In the genomic region with DNA sequence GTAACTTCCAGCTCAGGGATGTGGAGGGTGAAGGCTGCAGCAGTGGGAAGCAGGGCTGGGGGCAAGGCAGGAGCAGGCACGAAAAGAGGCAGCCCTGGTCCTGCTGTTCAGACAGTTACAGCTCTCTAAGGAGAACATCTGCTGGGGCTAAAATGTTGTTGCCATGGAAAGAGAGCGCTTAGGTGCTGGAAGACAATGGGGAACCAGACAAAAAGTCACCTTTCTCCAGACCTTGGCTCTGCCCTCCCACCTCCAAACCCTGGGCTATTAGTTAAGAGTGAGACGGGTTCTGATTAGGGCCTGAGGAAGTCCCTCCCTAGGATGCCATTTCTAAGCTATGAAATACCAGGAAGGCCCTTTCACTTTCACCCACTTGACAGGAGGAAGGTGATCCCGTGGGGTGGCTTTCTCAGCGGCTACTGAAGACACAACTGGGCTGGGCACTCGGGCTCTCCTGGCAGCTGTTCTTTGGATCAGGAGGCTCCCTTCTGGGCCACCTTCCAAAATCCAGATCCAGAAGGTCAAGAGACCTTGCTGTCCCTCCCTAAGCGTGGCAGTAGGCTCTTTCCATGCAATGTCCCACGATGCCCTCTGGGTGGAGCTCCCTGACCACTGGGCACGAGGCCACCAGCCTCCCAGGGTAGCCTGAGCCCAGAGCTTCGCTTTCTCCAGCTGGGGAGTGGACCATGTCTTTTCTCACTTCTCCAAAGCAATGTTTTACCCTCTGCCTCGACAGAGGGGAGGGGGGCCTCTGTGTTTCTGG, we compare ENCODE assay signal across 8 mouse cellular contexts. TPM values are rescaled to one million over a fixed set of nuclear protein-coding genes. Genes with fewer than 3 reads are reported as not detected.
DNase-seq lines count a peak whose midpoint lies in the region; ATAC-seq and TF ChIP-seq lines count a peak whose summit lies in the region.

No protein-coding gene starts in this region.

- no peaks in the 10 kb centered on the region for H3K27me3 ChIP-seq in E14TG2a.4 (ENCODE audit: insufficient read depth, low read length)
- no peaks in the 10 kb centered on the region for H3K27me3 ChIP-seq in embryonic facial prominence, embryonic 15.5 days
- H3K27me3 ChIP-seq in heart, embryonic 11.5 days (ENCODE audit: control insufficient read depth, insufficient read depth, low read length): no peaks in the 10 kb centered on the region; the same call in 1 of the 2 replicates
- H3K27me3 ChIP-seq in kidney, embryonic 16.5 days (ENCODE audit: insufficient read depth, low read length): no peaks in the 10 kb centered on the region
- no peaks in the 10 kb centered on the region; the same call in 1 of the 2 replicates for H3K27me3 ChIP-seq in liver, embryonic 16.5 days (ENCODE audit: control insufficient read depth, insufficient read depth, low read depth, low read length)

- no peak for TF ChIP-seq POLR2A in olfactory bulb, adult 2 months (IDR thresholded peaks at IDR 0.05; ENCODE audit: insufficient read depth, low read depth, low read length)

- 0 out of 2 replicates have a peak, but pooled peaks have one; percentile 44 for ATAC-seq in embryonic facial prominence, embryonic 15.5 days (ENCODE audit: insufficient number of reproducible peaks, low FRiP score, low TSS enrichment, low read depth)
- no peak for ATAC-seq in heart, embryonic 11.5 days (replicated peaks; ENCODE audit: insufficient number of reproducible peaks, low FRiP score, low TSS enrichment)
- peak; percentile 69 for ATAC-seq in kidney, embryonic 16.5 days (ENCODE audit: low FRiP score, low TSS enrichment)
- peak; percentile 62 for ATAC-seq in liver, embryonic 16.5 days (ENCODE audit: low read depth)

- peak overlapping the region; percentile 61 for H3K27ac ChIP-seq in embryonic facial prominence, embryonic 15.5 days (replicated peaks)
- H3K27ac ChIP-seq in heart, embryonic 11.5 days (ENCODE audit: low read depth, low read length): no peak overlapping the region
- no peak overlapping the region for H3K27ac ChIP-seq in kidney, embryonic 16.5 days (ENCODE audit: low read length)
- H3K27ac ChIP-seq in liver, embryonic 16.5 days (ENCODE audit: low read length): no peak overlapping the region
- no peak overlapping the region for H3K27ac ChIP-seq in olfactory bulb, adult 2 months (ENCODE audit: insufficient read depth, low read depth, low read length)

- peak overlapping the region; percentile 23; the same call in 1 of the 2 replicates for H3K4me3 ChIP-seq in E14TG2a.4 (replicated peaks; ENCODE audit: low read length)
- no peak overlapping the region for H3K4me3 ChIP-seq in embryonic facial prominence, embryonic 15.5 days (replicated peaks)
- no peak overlapping the region for H3K4me3 ChIP-seq in heart, embryonic 11.5 days (ENCODE audit: low read depth, low read length)
- H3K4me3 ChIP-seq in kidney, embryonic 16.5 days (ENCODE audit: low read length): no peak overlapping the region
- no peak overlapping the region for H3K4me3 ChIP-seq in liver, embryonic 16.5 days (ENCODE audit: low read depth, low read length)
- H3K4me3 ChIP-seq in olfactory bulb, adult 2 months (ENCODE audit: insufficient read depth, low read depth, low read length): no peak overlapping the region

- TF ChIP-seq CTCF in E14TG2a.4 (conservative IDR thresholded peaks at IDR 0.05; ENCODE audit: low read length): peak; percentile 24; the same call in 1 of the 2 replicates
- peak; percentile 72 for TF ChIP-seq CTCF in olfactory bulb, adult 2 months (IDR thresholded peaks at IDR 0.05; ENCODE audit: insufficient read depth, low read depth, low read length)

- DNase-seq in adrenal gland, postnatal 25 days: peak; percentile 90
- DNase-seq in urinary bladder, postnatal 36 days (ENCODE audit: low spot score in 2 of 2): peak; percentile 72 to 88

- 19% methylated on average over 11 of the region's 11 CpGs for WGBS in embryonic facial prominence, embryonic 15.5 days
- 16% methylated on average over 11 of the region's 11 CpGs for WGBS in heart, embryonic 11.5 days (ENCODE audit: insufficient replicate concordance)
- WGBS in kidney, embryonic 16.5 days: 13% methylated on average over 11 of the region's 11 CpGs
- 16% methylated on average over 11 of the region's 11 CpGs for WGBS in liver, embryonic 16.5 days (ENCODE audit: insufficient replicate concordance)
- 18% methylated on average over 11 of the region's 11 CpGs for WGBS in olfactory bulb, adult 2 months

- peaks cover 42% of the 10 kb centered on the region for H3K36me3 ChIP-seq in E14TG2a.4 (ENCODE audit: insufficient read depth, low read length)
- peaks cover 35% of the 10 kb centered on the region for H3K36me3 ChIP-seq in embryonic facial prominence, embryonic 15.5 days
- peaks cover 19% of the 10 kb centered on the region for H3K36me3 ChIP-seq in heart, embryonic 11.5 days (ENCODE audit: control insufficient read depth, insufficient read depth, low read length)
- H3K36me3 ChIP-seq in kidney, embryonic 16.5 days (ENCODE audit: insufficient read depth, low read length): peaks cover 37% of the 10 kb centered on the region
- peaks cover 13% of the 10 kb centered on the region for H3K36me3 ChIP-seq in liver, embryonic 16.5 days (ENCODE audit: control insufficient read depth, insufficient read depth)

- H3K9ac ChIP-seq in embryonic facial prominence, embryonic 15.5 days: no peak overlapping the region
- no peak overlapping the region; the same call in 1 of the 2 replicates for H3K9ac ChIP-seq in heart, embryonic 11.5 days (ENCODE audit: low read depth, low read length)
- no peak overlapping the region for H3K9ac ChIP-seq in kidney, embryonic 16.5 days (replicated peaks; ENCODE audit: low read length)
- H3K9ac ChIP-seq in liver, embryonic 16.5 days (ENCODE audit: low read depth, low read length): no peak overlapping the region

- H3K4me1 ChIP-seq in E14TG2a.4 (replicated peaks; ENCODE audit: low read depth, low read length): peaks cover 91% of the 10 kb centered on the region
- H3K4me1 ChIP-seq in embryonic facial prominence, embryonic 15.5 days: peaks cover 20% of the 10 kb centered on the region; the same call in 1 of the 2 replicates
- no peaks in the 10 kb centered on the region for H3K4me1 ChIP-seq in heart, embryonic 11.5 days (ENCODE audit: control insufficient read depth, insufficient read depth, low read length)
- no peaks in the 10 kb centered on the region; the same call in 1 of the 2 replicates for H3K4me1 ChIP-seq in kidney, embryonic 16.5 days (ENCODE audit: insufficient read depth, low read length)
- no peaks in the 10 kb centered on the region for H3K4me1 ChIP-seq in liver, embryonic 16.5 days (ENCODE audit: control insufficient read depth, low read depth, low read length)
- peaks cover 8% of the 10 kb centered on the region for H3K4me1 ChIP-seq in olfactory bulb, adult 2 months (ENCODE audit: control insufficient read depth, insufficient read depth, low read length)

- H3K9me3 ChIP-seq in E14TG2a.4 (ENCODE audit: low read length): peaks cover 3% of the 10 kb centered on the region; the same call in 1 of the 2 replicates
- H3K9me3 ChIP-seq in embryonic facial prominence, embryonic 15.5 days (replicated peaks): no peaks in the 10 kb centered on the region
- no peaks in the 10 kb centered on the region for H3K9me3 ChIP-seq in heart, embryonic 11.5 days (replicated peaks; ENCODE audit: control insufficient read depth, low read length)
- no peaks in the 10 kb centered on the region for H3K9me3 ChIP-seq in kidney, embryonic 16.5 days (ENCODE audit: low read length)
- no peaks in the 10 kb centered on the region for H3K9me3 ChIP-seq in liver, embryonic 16.5 days (replicated peaks; ENCODE audit: control insufficient read depth, low read length)

- H3K4me2 ChIP-seq in embryonic facial prominence, embryonic 15.5 days (replicated peaks): peak overlapping the region; percentile 5; the same call in 1 of the 2 replicates
- H3K4me2 ChIP-seq in heart, embryonic 11.5 days: peak overlapping the region; percentile 50
- H3K4me2 ChIP-seq in kidney, embryonic 16.5 days (replicated peaks; ENCODE audit: low read depth, low read length): no peak overlapping the region
- H3K4me2 ChIP-seq in liver, embryonic 16.5 days (ENCODE audit: low read depth, low read length): peak overlapping the region; percentile 38

RNA-seq across cellular contexts. Expression of gene Ube2q1, which starts 11.8 kb away (rescaled TPM):
- total RNA-seq in adrenal gland, postnatal 25 days (2021): 60.7 and 76.1 TPM in 2 replicates
- polyA plus RNA-seq in embryonic facial prominence, embryonic 15.5 days (2015; fragmentation: Nextera tagmentation; extraction: Ambion mirVana): 12.0 and 13.4 TPM in 2 replicates
- polyA plus RNA-seq in heart, embryonic 11.5 days (2014; fragmentation: Nextera tagmentation; extraction: Ambion mirVana): 14.4 TPM in 2 replicates
- 9.8 and 11.5 TPM in 2 replicates for polyA plus RNA-seq in kidney, embryonic 16.5 days (2015; fragmentation: Nextera tagmentation; extraction: Ambion mirVana)
- polyA plus RNA-seq in liver, embryonic 16.5 days (2015; fragmentation: Nextera tagmentation; extraction: Ambion mirVana): 2.3 and 3.3 TPM in 2 replicates
- polyA plus RNA-seq in olfactory bulb, adult 2 months (2012; ENCODE audit: insufficient read depth, insufficient read length, low replicate concordance, missing spikeins): 231 TPM in 1 of 2 replicates, not detected in the other

RNA-seq across cellular contexts. Expression of gene Chrnb2, which starts 20.7 kb away (rescaled TPM):
- total RNA-seq in adrenal gland, postnatal 25 days (2021): 3.3 and 4.8 TPM in 2 replicates
- 0.74 and 0.89 TPM in 2 replicates for polyA plus RNA-seq in embryonic facial prominence, embryonic 15.5 days (2015; fragmentation: Nextera tagmentation; extraction: Ambion mirVana)
- polyA plus RNA-seq in heart, embryonic 11.5 days (2014; fragmentation: Nextera tagmentation; extraction: Ambion mirVana): 0.24 and 0.27 TPM in 2 replicates
- 0.40 and 0.86 TPM in 2 replicates for polyA plus RNA-seq in kidney, embryonic 16.5 days (2015; fragmentation: Nextera tagmentation; extraction: Ambion mirVana)
- 0.15 and 0.26 TPM in 2 replicates for polyA plus RNA-seq in liver, embryonic 16.5 days (2015; fragmentation: Nextera tagmentation; extraction: Ambion mirVana)
- polyA plus RNA-seq in olfactory bulb, adult 2 months (2012; ENCODE audit: insufficient read depth, insufficient read length, low replicate concordance, missing spikeins): not detected in 2 replicates

RNA-seq across cellular contexts. Expression of gene She, which starts 46.0 kb away (rescaled TPM):
- 9.0 and 10.1 TPM in 2 replicates for total RNA-seq in adrenal gland, postnatal 25 days (2021)
- polyA plus RNA-seq in embryonic facial prominence, embryonic 15.5 days (2015; fragmentation: Nextera tagmentation; extraction: Ambion mirVana): 3.5 and 4.0 TPM in 2 replicates
- 6.7 and 6.9 TPM in 2 replicates for polyA plus RNA-seq in heart, embryonic 11.5 days (2014; fragmentation: Nextera tagmentation; extraction: Ambion mirVana)
- 6.7 and 7.8 TPM in 2 replicates for polyA plus RNA-seq in kidney, embryonic 16.5 days (2015; fragmentation: Nextera tagmentation; extraction: Ambion mirVana)
- polyA plus RNA-seq in liver, embryonic 16.5 days (2015; fragmentation: Nextera tagmentation; extraction: Ambion mirVana): 0.90 and 1.1 TPM in 2 replicates
- polyA plus RNA-seq in olfactory bulb, adult 2 months (2012; ENCODE audit: insufficient read depth, insufficient read length, low replicate concordance, missing spikeins): not detected in 2 replicates
